Mouse (Mus musculus): ENCODE measurements around the gene Fah. TPM values are rescaled to one million over a fixed set of nuclear protein-coding genes. Genes with fewer than 3 reads are reported as not detected.

Fah gene
- total RNA-seq (2015) (0.86 TPM in 1 of 2 replicates, not detected in the other), total RNA-seq (2017) (3.0 TPM in 1 of 2 replicates, not detected in the other)

DNA sequence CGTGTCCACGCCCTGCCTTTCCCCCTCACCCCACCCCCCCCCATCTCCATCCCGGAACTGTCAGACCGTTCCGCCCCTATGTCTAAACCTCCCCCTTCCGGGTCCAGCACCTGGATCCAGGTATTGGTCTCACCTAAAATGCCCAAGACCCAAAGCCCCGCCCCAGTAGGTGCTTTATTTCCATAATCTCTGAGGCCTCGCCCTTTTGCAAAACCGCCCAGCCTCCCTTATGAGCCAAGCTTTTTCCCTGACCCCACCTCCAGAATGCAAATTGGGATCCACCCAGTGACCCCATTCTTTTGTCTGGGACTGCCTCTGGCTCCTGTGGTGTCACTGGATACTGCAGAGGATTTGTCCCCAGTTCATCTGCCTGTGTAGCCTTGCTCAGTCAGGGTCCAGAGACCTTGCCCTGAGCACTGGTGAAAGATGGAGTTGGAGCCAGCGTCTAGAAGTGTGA lies at the start of gene Fah:
Gene Fah (minus strand): TSS at position 430 of the 457 bp plus-strand sequence.
- 0 out of 2 replicates have a peak, but pooled peaks have one; percentile 18 for ATAC-seq (replicated peaks; ENCODE audit: poor library complexity)

DNA sequence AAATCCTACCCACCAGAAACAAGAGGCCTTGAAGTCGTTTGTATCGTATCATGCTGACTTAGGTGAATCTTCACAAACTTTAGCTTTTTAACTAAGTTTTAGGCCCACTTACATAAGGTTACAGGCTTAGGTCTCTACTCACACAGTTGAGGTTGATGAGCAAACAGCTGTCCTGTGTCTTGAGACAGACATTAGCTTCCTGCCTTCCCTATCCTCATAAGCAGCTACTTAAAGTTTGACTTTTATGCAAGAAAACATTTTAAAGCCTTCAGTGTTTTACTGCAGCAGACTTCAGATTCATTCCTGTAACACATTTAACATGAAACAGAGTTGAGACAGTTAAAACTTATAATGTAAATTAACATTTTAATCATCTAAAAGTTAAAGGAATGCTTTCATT lies 46.2 kb upstream of the Fah start:
- no peak for ATAC-seq (replicated peaks; ENCODE audit: poor library complexity)

DNA sequence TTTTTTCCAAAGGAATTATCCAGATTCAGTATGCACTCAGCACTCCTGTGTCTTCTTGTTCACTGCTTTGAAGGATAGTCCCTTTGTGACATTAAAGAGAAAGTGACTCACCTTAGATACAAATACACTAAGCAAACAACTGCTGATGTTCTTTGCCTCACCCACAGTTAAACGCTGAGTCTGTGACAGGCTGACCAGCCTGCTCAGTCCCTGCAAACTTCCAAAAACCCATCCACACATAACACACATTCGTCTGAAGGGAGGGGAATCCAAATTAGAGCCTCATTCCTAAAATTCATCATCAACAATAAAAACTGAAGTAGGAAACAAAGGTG lies 45.4 kb upstream of the Fah start:
- ATAC-seq (replicated peaks; ENCODE audit: poor library complexity) = no peak

DNA sequence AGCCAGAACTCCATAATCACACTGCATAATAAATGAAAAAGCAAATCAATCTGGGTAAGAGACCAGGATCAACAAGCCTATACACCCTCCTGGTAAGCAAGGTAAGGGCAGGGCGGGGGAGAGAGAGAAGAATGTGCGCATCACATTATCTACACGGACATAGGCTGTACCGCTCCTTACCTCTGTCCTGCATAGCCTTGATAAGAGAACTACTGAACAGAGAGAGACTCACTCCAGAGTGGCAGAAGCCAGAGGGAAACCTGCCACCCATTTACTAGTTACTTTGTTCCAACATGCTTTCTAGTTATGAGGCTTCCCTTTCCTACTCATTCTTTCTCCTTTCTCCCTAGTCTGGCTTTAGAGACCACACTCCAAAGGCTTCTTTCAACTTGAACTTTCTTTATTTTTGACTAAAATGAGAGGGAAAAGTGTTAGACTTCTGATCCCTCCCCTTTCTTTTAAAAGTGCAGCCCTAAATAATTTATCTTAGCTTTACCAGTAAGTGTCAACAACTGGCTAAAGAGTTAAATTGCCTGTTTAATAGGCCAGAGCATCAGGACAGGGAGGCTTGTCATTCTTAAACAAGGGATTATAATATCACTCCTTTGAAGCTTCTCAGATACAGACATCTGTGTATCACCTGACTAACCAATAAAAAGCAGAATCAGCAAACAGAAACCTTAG lies 44.9 kb upstream of the Fah start:
- peak; percentile 97 for ATAC-seq (replicated peaks; ENCODE audit: poor library complexity)

DNA sequence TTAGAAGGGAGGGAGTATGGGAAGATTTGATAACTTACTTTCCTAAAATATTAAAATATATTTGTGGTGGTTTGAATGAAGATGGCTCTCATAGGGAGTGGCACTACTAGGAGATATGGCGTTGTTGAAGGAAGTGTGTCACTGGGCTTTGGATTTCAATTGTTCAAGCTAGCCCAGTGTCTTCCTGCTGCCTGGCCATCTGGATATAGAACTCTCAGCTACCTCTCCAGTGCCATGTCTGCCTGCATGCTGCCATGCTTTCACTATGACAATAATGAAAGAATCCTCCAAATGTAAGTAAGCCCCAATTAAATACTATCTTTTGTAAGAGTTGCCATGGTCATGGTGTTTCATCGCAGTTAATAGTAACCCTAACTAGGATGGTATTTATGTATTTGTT lies 42.5 kb upstream of the Fah start:
- ATAC-seq (replicated peaks; ENCODE audit: poor library complexity) = no peak

DNA sequence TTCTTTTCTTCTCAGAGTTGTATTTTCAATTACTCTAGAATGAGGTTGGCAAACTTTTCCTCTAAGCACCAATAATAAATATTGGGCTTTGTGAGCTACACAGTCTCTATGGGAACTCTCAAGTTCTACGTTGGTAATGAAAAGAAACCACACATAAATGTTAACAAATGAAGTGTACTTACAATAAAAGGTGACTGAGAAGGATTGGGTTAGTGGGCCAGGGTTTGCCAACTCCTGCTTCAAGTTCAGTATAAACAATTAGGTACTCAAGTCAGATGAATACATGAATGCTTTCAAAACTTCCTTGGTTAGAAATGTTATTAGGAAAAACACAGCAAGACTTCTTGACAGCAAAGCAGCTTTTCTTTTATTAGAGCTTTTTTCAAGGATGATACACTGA lies 39.7 kb upstream of the Fah start:
- no peak for ATAC-seq (replicated peaks; ENCODE audit: poor library complexity)

DNA sequence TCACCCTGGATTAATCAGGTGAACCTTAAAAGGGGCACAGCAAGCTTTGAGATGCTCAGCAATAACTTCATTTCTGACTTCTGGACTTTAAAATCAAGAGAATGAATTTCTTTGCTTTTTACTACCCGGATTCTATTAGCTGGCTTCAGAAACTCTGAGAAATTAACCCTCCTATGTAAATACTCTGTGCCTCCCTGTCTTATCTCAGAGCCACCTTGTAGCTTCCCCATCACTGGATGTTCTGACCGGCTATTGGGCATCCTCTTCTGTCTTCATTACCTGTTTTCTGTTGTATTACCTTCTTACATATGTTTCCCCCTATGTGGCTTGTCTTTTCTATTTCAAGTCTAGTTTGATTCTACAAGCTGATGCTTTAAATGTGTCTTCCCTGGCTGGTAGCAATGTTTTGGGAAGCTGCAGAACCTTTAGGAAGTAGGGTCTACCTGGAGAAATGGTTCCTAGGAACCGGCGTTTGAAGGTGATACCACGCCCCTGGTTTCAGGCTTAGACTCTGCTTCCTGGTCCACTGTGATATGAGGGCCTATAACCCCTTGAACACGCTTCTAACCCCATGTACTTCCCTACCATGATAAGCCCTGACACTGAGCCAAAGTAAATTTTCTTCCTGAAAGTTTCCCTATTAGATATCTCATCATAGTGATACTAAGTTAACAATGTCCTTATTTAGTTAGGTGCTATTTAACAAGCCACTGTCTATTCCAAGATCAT lies 36.9 kb upstream of the Fah start:
- no peak for ATAC-seq (replicated peaks; ENCODE audit: poor library complexity)

DNA sequence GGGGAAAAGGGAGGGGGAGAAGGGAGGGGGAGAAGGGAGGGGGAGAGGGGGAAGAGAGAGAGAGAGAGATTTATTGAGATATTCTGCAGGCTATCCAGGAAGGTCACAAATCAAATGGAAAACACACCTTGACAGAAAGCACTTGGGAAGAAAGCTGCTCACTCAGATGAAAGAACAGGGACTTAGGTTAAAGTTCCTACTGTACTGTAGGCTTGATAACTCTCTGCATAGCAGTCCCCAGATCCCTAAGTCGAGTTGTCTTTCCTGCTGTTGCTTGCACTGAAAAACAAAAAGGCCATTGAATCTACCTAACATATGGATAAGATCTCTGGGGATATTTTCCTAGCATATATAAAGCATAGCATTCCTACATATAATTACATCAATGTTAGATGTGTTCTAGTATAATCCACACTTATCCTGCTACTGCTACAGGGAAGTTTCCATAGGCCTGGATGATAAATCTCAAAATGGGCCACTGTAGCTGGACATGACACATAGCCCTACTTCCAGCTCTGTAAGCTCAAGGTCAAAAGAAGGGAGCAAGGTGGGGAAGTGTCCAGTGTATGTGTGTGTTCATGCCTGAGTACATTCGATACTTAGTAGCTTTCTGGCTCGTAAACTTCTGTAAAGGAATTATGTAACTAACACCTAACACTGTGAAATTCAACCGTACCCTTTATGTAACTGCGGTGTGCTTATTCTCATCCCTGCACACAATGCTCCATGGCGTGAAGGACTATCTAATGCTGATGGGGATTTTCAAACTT lies 35.8 kb upstream of the Fah start:
- ATAC-seq (replicated peaks; ENCODE audit: poor library complexity) = no peak

DNA sequence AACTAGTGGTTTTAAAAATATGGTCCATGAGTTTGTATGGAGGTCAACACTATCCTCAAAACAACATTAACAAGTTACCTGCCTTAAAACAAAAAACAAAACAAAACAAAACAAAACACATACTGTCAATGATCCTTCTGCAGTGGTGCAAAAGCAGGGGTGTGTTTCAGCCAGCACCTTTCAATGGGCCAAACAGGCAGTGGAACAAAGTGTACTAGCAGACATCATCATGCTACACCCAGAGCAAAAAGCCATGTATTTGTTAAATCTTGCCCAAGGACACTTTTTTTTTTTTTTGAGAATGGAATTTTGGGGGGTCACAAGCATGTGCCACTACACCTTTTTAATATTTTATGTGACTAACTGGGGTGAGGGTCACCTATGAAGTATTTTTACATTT lies 30.4 kb upstream of the Fah start:
- ATAC-seq (replicated peaks; ENCODE audit: poor library complexity) = no peak

DNA sequence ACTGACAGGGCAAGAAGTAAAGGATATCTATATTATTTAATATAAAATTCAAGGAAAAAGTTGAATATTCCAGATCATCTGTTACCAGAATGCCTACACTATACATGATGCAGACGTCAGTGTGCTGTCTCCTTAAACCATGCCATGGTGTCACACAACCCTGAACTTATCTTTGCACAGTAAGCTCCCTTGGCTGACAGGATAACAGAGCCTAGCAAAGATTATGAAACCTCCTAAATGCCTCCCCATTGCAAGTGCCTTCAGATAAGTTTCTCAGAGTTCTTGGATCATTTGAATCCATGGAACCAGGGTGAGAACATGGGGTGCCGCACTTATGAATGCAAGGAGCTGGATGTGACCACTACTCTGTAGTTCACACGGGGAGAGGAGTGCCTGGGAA lies 25.4 kb upstream of the Fah start:
- peak; percentile 84 for ATAC-seq (replicated peaks; ENCODE audit: poor library complexity)

DNA sequence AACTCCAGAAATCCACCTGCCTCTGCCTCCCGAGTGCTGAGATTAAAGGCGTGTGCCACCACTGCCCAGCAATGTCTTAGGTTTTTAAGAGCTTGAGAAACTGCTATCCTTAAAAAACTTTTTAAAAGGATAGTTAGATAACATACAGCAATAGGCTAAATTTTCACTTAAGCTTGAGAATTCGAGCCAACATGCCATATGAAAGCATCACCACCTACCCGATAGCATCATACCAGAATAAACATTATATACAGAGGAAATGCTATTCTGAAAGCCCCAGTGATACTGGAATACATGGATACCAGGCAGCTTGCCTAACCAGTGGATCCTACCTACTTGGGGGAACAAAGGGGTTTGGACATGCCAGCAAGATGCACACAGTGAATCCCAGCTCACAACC lies 17.2 kb upstream of the Fah start:
- no peak for ATAC-seq (replicated peaks; ENCODE audit: poor library complexity)

DNA sequence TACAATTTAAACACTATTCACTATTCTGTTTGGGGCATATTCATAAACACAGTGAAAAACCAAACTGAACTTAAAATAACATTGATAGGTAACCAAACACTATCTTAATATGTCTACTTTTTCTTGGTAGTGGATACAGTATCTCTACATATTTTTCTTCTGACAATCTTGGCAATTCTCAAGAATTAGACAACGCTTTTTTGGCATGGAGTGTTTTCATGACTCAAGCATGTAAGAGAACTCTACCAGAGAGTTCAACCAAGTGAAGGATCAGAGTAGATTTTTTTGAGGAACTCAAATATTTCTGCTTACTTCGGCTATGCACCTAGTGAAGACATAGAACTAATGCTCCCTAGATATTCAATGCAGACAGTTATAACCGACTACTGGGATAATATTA lies 14.4 kb upstream of the Fah start:
- ATAC-seq (replicated peaks; ENCODE audit: poor library complexity) = no peak

DNA sequence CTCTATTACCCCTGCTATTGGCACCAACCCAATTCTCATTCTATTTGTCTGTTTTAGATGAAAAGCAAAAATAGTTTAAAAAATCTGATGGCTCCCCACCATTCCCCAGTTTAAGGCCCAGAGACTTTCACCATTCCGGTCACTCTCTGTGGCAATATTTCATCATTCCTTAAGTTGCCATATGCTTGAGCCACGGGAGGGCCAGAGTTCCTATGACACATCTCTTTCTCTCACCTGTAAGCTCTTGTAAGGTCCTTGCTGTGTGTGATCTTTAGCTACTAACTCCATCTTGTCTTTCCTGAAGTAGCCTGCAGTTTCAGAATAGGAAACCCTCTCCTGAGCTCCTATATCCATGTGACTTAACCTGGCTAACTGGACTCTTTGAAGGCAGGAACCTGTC lies 12.4 kb upstream of the Fah start:
- no peak for ATAC-seq (replicated peaks; ENCODE audit: poor library complexity)

DNA sequence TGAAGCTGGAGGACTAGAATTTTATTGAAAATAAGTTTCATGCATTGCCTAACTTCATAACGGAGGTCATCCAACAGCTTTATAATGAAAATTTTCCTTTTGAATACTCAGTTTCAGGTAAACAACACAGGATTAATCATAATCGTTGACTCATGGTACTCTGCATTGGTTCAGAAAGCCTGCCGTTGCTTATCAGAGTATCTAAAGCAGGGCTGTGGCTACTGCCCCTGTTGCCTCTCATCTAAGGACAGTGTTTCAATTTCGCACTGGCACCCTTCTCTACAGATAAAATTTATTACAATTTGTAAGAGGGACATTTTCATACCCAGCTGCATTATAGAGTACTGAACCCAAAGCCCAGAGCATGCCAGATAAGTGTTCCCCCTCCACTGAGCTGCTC lies 5.9 kb upstream of the Fah start:
- peak; percentile 54 for ATAC-seq (replicated peaks; ENCODE audit: poor library complexity)

DNA sequence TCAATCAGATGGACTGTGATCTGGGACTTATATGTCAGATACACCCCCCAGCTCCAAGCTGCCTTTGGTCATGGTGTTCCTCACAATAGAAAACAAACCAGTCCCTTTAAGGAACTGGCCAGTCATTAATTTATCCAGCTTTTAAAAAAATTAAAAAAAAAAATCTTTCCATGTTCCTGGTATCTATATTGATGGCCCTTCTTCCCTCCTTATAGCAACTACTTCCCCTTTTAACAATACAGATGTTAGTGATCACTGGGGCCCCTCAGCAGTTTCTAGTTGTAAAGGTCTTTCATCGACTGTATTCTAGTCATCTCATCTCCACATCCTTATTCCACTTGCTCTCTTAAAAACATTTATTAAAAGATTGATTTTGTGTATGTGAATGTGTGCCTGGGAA lies 5.1 kb upstream of the Fah start:
- peak; percentile 54 for ATAC-seq (replicated peaks; ENCODE audit: poor library complexity)

DNA sequence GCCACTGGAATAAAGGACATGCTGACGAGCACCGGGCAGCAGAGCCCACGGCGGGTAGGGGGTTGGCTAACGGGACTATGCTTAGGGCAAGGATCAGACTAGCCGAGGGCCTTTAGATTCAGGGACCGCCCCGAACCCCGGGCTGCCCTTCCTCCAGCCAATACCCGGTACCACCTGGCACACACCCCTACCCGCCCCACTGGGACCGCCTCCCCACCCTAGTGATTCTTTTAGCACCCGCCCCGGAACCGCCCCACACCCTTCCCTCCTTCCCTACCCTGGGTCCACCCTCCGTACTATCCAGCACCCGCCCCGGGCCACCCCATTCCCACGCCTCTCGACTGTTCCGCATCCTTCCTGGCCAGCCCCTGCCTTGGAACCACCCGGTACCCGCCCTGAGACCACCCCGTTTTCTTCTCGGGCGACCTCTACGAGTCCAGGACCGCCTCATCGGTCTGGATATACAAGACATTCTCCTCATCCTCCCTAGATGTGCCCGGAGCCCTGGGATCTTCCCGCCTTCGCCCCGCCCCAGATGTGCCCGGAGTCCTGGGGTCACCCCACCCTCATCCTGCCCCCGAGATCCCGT lies 724 bp downstream of the Fah start:
- peak; percentile 74 for ATAC-seq (replicated peaks; ENCODE audit: poor library complexity)

DNA sequence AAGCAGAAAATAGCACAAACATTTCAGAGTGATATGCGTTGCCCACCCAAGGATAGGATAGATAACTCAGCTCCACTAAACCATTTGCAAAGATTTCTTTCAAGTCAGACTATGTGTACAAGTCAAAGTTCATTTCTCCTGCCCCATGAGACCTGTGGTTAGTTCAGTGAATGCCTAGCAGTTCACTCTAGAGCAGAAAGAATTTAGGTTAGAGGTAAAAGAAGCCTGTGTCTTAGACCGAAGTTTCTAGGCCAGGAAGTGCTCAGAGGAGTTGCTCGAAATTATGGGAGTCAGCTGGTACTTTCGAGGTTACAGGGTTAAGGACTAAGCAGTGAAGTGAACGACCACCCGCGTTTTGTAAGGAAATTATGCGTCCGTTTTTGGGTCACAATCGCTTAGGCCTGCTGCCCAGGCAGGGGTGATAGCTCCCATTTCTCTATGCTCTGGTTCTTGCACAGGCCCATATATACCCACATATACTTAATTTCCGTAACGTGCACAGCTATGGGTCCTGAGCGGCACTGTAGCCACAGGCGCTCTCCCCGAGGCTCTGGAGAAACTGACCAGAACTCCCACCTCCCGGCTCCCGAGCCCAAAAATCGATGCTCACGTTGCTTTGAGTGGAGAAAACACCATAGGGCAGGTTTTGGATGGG lies 1.4 kb downstream of the Fah start:
- ATAC-seq (replicated peaks; ENCODE audit: poor library complexity) = peak; percentile 14; the same call in 1 of the 2 replicates

DNA sequence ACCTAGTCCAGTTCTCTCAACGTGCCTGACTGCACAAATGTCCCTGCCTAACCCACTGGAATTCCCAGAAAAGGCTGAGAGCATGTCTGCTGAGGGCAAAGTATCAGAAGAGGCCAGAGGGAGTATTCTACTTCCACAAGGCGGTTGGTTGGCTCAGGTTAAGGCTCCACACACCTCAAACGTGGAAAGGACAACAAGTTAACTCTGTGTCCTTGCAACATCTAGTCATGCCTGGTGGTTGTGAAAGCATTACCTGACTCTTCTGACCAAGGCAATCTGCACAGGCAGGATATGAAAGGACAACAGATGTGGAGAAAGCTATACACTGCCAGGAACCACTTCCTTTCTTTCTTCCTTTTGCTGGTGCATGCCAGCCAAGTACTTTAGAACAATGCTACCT lies 2.0 kb downstream of the Fah start:
- peak; percentile 35 for ATAC-seq (replicated peaks; ENCODE audit: poor library complexity)

DNA sequence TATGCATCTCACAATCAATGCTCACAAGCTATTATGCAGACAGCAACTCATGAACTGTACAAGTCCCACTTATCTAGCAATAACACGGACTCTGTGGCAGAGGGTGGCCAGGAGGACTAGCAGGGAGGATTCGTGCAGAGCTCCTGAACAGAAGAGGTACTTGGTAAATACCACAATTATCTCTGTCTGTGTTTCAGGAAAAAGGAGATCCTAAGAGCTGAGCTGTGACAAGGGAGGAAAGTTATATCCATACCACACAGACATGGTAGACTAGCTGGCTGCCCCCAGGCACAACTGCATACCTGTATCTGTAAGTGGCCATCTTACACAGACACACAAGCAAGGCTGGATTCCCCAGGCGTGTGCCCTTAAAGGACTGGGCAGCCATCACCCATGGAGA lies 5.2 kb downstream of the Fah start:
- ATAC-seq (replicated peaks; ENCODE audit: poor library complexity) = no peak

DNA sequence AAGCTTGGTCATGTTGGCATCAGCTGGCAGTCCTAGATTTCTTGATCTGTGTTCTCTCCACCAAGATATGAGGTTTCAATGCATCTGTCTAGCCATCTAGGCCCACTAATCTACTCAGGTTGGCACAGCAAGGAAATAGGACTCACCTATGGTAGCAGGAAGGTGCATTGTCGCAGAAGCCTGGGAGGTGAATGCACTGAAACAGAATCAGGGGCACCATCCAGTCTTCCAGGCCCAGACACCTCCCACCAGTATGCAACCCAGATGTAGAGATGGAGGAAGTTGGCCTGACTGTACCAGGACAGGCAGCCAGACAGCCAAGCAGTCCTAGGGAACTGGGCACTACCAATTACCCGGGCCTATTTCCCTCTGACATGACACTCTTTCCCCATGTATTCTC lies 5.9 kb downstream of the Fah start:
- ATAC-seq (replicated peaks; ENCODE audit: poor library complexity) = no peak

DNA sequence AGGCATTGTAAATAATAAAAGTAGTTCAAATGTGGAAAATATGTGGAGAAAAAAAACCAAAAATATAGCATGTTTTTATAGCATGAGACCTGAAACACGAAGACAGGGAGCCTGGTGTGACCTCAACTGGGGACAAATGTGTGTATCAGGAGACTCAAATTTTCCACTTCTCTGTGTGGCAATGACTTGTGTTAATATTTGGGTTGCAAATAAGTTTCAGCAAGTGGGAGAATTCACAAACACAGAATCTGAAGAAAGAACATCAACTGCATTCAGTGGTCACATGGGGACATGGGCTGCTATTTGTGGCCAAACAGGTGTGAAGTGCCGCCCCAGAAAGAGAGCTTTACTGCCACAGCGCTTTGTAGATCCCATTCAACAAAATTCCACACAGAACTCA lies 9.9 kb downstream of the Fah start:
- ATAC-seq (replicated peaks; ENCODE audit: poor library complexity) = no peak

Data from megakaryocyte progenitor cell, adult 5-6 weeks (primary cell).